Mouse (Mus musculus): Measurements from ENCODE around the gene Gm37240. TPM values are rescaled to one million over a fixed set of nuclear protein-coding genes. Genes with fewer than 3 reads are reported as not detected.

Gene Gm37240
- polyA plus RNA-seq, 1 experiment from 2014 or later: 0.82 TPM

DNA sequence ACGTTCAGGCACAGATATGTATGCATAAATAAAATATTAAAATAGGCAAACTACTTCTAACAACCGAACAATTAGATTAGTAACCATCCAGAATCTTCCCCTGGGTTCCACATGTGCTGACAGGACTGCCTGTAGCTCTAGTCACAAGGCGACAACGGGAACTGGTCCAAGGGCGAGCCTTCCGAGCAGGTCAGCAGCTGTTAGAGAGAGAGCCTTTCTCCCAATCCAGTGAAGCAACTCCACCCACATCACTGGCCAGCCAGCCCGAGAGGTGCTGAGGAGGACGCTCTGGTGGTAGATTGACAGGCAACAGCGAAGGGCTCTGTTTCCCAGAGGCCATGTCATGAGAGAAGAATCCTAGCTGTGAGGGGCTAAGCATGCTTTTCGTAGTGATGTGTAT lies 1178.8 kb downstream of the Gm37240 start:
- 83% methylated on average over 10 of the region's 10 CpGs for WGBS
- Histone ChIP-seq H3K9me3 (ENCODE audit: control insufficient read depth, low read length) (no peaks in the 10 kb centered on the region), H3K27me3 (ENCODE audit: control insufficient read depth, insufficient read depth, low read length) (no peaks in the 10 kb centered on the region), H3K27ac (ENCODE audit: low read depth, low read length) (no peak overlapping the region), H3K36me3 (ENCODE audit: control insufficient read depth, insufficient read depth, low read length) (no peaks in the 10 kb centered on the region), H3K4me1 (ENCODE audit: control insufficient read depth, insufficient read depth, low read length) (no peaks in the 10 kb centered on the region), H3K4me2 (ENCODE audit: low read depth) (no peak overlapping the region), H3K9ac (ENCODE audit: low read length) (no peak overlapping the region), H3K4me3 (ENCODE audit: low read depth, low read length) (no peak overlapping the region)
- ATAC-seq (ENCODE audit: insufficient read depth, low FRiP score, low TSS enrichment) (no peak), DNase-seq (ENCODE audit: low spot score) (no peak)

DNA sequence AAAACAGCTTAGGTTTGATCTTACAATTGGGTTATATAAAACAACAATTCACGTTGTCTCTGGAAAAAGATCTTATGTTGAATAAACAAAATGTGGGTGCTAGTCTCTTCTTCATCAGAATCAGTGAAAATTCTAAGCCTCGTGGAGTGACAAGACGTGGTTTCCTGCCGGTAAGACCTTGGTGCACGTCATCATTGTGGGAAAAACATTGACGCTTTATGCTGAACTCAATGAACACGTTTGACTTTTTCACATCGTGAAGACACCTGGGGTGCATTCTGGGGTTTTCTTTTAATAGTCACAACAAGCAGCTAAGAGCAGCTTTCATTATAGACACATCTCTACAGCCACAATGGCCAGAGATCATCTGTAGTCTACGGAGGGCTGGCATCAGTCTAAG lies 1182.1 kb downstream of the Gm37240 start:
- DNase-seq (ENCODE audit: low spot score): no peak
- H3K36me3 ChIP-seq (ENCODE audit: control insufficient read depth, insufficient read depth, low read length): no peaks in the 10 kb centered on the region
- no peaks in the 10 kb centered on the region for H3K9me3 ChIP-seq (ENCODE audit: control insufficient read depth, low read length)
- WGBS: 92% methylated on average over 9 of the region's 9 CpGs
- no peak for ATAC-seq (ENCODE audit: insufficient read depth, low FRiP score, low TSS enrichment)
- no peak overlapping the region for H3K4me2 ChIP-seq (ENCODE audit: low read depth)
- H3K27ac ChIP-seq (ENCODE audit: low read depth, low read length): no peak overlapping the region
- no peak overlapping the region for H3K4me3 ChIP-seq (ENCODE audit: low read depth, low read length)
- no peak overlapping the region for H3K9ac ChIP-seq (ENCODE audit: low read length)
- no peaks in the 10 kb centered on the region for H3K4me1 ChIP-seq (ENCODE audit: control insufficient read depth, insufficient read depth, low read length)
- no peaks in the 10 kb centered on the region for H3K27me3 ChIP-seq (ENCODE audit: control insufficient read depth, insufficient read depth, low read length)

DNA sequence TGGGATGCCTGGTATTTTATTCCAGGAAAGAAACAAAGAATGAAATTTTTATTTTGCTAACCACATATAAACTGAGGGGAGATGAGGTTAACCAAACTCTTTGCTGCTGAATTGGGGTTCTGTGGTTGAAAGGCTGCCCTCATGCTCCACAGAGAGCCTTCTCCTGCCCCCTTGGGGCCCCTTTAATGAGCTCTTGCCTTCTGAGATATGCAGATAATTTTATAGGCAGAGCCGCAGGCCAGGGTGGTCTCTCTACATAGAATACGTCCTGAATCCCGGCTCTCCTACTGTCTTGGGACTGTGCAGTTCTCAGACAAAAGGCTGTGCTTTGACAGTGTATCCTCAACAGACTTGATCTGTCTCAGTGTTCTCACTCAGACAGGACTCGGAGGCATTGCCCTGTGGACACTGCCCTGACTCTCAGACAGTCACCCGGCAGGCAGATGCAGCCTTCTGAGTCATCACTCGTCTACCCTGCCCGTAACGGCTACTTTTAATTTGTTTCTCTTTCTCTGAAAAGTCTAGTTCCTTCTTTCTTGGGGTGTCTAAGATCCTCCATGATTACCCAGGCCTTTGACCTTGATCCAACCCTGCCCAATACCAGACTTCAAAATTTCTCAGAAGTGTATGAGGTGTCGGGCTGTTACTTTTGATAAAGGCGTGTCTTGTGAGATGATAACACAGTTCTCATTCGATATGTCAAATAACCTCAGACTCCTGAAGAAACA lies 1184.1 kb downstream of the Gm37240 start:
- no peak for ATAC-seq (ENCODE audit: insufficient read depth, low FRiP score, low TSS enrichment)
- Histone ChIP-seq H3K4me3 (ENCODE audit: low read depth, low read length) (no peak overlapping the region), H3K9me3 (ENCODE audit: control insufficient read depth, low read length) (no peaks in the 10 kb centered on the region), H3K27ac (ENCODE audit: low read depth, low read length) (no peak overlapping the region), H3K9ac (ENCODE audit: low read length) (no peak overlapping the region), H3K4me1 (ENCODE audit: control insufficient read depth, insufficient read depth, low read length) (no peaks in the 10 kb centered on the region), H3K4me2 (ENCODE audit: low read depth) (no peak overlapping the region), H3K27me3 (ENCODE audit: control insufficient read depth, insufficient read depth, low read length) (no peaks in the 10 kb centered on the region), H3K36me3 (ENCODE audit: control insufficient read depth, insufficient read depth, low read length) (no peaks in the 10 kb centered on the region)
- DNase-seq (ENCODE audit: low spot score): no peak
- 88% methylated on average over 11 of the region's 11 CpGs for whole genome bisulfite sequencing

DNA sequence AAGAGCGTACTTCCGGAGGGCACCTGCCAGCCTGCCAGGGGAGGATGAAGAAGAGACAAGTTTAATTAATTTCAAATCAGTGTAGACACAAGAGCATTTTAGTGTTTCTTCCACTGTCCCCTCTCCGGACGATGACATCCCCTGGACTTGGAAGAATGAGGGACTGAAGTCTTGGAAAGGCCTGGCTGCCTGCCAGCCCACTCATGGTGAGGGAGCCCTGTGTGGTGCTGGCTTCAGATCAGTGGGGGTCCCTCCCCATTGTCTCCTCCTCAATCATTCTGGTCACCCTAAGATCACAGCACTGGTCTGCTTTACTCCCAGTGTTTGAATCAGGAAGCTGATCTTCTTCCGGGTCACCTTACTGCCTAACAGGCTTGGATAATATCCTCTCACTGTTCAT lies 1185.4 kb downstream of the Gm37240 start:
- Histone ChIP-seq H3K36me3 (ENCODE audit: control insufficient read depth, insufficient read depth, low read length) (no peaks in the 10 kb centered on the region), H3K27ac (ENCODE audit: low read depth, low read length) (no peak overlapping the region), H3K4me1 (ENCODE audit: control insufficient read depth, insufficient read depth, low read length) (no peaks in the 10 kb centered on the region), H3K4me3 (ENCODE audit: low read depth, low read length) (no peak overlapping the region), H3K4me2 (ENCODE audit: low read depth) (no peak overlapping the region), H3K9me3 (ENCODE audit: control insufficient read depth, low read length) (no peaks in the 10 kb centered on the region), H3K27me3 (ENCODE audit: control insufficient read depth, insufficient read depth, low read length) (no peaks in the 10 kb centered on the region), H3K9ac (ENCODE audit: low read length) (no peak overlapping the region)
- WGBS: 90% methylated on average over 5 of the region's 5 CpGs
- no peak for ATAC-seq (ENCODE audit: insufficient read depth, low FRiP score, low TSS enrichment)
- DNase-seq (ENCODE audit: low spot score): no peak

DNA sequence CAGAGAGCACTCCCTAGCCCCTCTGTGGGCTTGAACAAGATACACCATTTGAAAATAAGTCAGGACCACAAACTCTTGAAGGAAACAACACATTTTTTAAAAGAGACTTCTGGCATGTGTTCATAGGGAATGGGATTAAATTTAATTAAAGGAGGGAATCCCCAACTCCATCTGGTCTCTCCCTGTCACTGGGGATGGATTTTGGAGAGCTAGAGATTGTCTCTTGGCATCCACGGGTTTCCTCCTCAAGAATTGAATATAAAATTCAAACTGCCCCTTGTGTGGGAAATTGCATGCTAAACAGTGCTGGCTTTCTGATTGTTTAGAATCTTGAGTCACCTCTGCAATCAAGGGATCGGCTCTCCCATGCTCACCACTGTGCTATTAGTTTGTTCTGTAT lies 1185.8 kb downstream of the Gm37240 start:
- H3K4me1 ChIP-seq (ENCODE audit: control insufficient read depth, insufficient read depth, low read length): no peaks in the 10 kb centered on the region
- no peaks in the 10 kb centered on the region for H3K9me3 ChIP-seq (ENCODE audit: control insufficient read depth, low read length)
- H3K9ac ChIP-seq (ENCODE audit: low read length): no peak overlapping the region
- H3K4me3 ChIP-seq (ENCODE audit: low read depth, low read length): no peak overlapping the region
- H3K27ac ChIP-seq (ENCODE audit: low read depth, low read length): no peak overlapping the region
- H3K36me3 ChIP-seq (ENCODE audit: control insufficient read depth, insufficient read depth, low read length): no peaks in the 10 kb centered on the region
- no peak for DNase-seq (ENCODE audit: low spot score)
- no peaks in the 10 kb centered on the region for H3K27me3 ChIP-seq (ENCODE audit: control insufficient read depth, insufficient read depth, low read length)
- no peak overlapping the region for H3K4me2 ChIP-seq (ENCODE audit: low read depth)
- WGBS: 86% methylated on average over 2 of the region's 2 CpGs
- ATAC-seq (ENCODE audit: insufficient read depth, low FRiP score, low TSS enrichment): no peak

DNA sequence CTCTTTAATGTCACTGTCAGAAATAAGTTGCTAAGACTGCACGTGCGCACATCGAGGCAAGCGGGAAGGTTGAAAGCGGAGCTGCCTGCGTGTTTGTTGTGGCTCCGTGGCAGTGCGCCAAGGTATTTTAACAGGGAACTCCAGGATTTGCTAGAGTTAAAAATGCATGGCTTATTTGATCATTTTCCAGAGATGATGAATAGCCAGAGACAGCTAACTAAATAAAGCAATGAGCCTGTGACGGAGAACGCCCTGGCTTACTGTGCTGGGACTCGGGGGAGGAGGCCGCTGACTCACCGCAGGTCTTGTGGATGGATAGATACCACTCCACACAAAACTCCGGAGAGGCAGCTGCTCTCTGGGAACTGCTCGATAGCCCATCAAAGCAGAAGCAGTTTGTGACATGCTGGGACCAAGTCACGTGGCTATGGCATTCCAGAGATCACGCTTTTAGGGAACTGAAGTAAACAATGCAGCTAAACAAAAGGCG lies 1190.8 kb downstream of the Gm37240 start:
- Histone ChIP-seq H3K9me3 (ENCODE audit: control insufficient read depth, low read length) (no peaks in the 10 kb centered on the region), H3K27me3 (ENCODE audit: control insufficient read depth, insufficient read depth, low read length) (no peaks in the 10 kb centered on the region), H3K9ac (ENCODE audit: low read length) (no peak overlapping the region), H3K4me2 (ENCODE audit: low read depth) (no peak overlapping the region), H3K4me1 (ENCODE audit: control insufficient read depth, insufficient read depth, low read length) (no peaks in the 10 kb centered on the region), H3K27ac (ENCODE audit: low read depth, low read length) (no peak overlapping the region), H3K36me3 (ENCODE audit: control insufficient read depth, insufficient read depth, low read length) (no peaks in the 10 kb centered on the region), H3K4me3 (ENCODE audit: low read depth, low read length) (no peak overlapping the region)
- 58% methylated on average over 18 of the region's 18 CpGs for WGBS
- no peak for ATAC-seq (ENCODE audit: insufficient read depth, low FRiP score, low TSS enrichment)
- peak; percentile 22 for DNase-seq (ENCODE audit: low spot score)

DNA sequence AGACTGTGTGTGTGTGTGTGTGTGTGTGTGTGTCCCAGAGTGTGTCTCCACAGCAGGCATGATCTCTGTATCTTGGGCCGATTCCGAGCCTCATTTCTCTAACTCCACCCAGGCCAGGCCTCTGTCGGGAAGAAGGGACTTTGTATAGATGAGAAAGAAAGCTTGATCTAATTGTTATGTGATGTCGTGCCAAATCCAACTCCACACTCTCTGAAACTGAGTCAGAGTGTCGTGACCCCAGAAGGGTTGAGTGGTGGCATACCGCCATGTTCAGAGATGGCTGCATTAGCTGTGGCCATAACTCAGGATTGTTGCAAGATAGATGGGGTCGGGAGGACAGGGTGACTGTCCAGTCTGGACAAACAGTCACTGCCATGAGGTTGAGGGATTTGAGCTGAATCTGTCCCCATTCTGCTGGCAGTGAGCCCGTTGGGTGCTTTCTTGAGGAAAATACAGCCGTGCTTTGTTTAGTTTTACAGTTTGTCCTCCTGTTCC lies 1191.4 kb downstream of the Gm37240 start:
- no peak overlapping the region for H3K4me3 ChIP-seq (ENCODE audit: low read depth, low read length)
- no peaks in the 10 kb centered on the region for H3K9me3 ChIP-seq (ENCODE audit: control insufficient read depth, low read length)
- H3K9ac ChIP-seq (ENCODE audit: low read length): no peak overlapping the region
- WGBS: 79% methylated on average over 9 of the region's 9 CpGs
- no peak for DNase-seq (ENCODE audit: low spot score)
- no peaks in the 10 kb centered on the region for H3K36me3 ChIP-seq (ENCODE audit: control insufficient read depth, insufficient read depth, low read length)
- no peak overlapping the region for H3K4me2 ChIP-seq (ENCODE audit: low read depth)
- H3K27me3 ChIP-seq (ENCODE audit: control insufficient read depth, insufficient read depth, low read length): no peaks in the 10 kb centered on the region
- no peak overlapping the region for H3K27ac ChIP-seq (ENCODE audit: low read depth, low read length)
- no peaks in the 10 kb centered on the region for H3K4me1 ChIP-seq (ENCODE audit: control insufficient read depth, insufficient read depth, low read length)
- ATAC-seq (ENCODE audit: insufficient read depth, low FRiP score, low TSS enrichment): no peak

DNA sequence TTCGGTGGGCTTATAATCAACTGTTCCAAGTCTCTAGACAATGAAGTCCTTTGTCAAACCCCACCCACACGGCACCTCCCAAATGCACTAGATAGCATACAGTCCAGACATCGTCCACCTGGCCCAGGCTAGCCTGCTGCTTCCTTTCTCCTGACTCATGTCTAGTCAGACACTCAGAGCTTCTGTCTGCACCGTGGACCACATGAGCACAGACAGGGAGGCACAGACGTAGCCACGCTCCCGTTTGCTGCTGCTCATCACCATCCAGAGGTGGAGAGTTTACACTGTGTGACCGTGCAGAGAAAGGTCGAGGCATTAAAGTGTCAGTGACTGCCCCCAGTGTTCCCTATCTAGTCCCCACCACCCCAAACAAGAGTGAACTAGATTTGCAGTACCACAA lies 1191.9 kb downstream of the Gm37240 start:
- 67% methylated on average over 9 of the region's 9 CpGs for WGBS
- H3K4me3 ChIP-seq (ENCODE audit: low read depth, low read length): no peak overlapping the region
- ATAC-seq (ENCODE audit: insufficient read depth, low FRiP score, low TSS enrichment) (no peak), DNase-seq (ENCODE audit: low spot score) (no peak)
- no peaks in the 10 kb centered on the region for H3K36me3 ChIP-seq (ENCODE audit: control insufficient read depth, insufficient read depth, low read length)
- no peak overlapping the region for H3K27ac ChIP-seq (ENCODE audit: low read depth, low read length)
- no peak overlapping the region for H3K9ac ChIP-seq (ENCODE audit: low read length)
- no peaks in the 10 kb centered on the region for H3K4me1 ChIP-seq (ENCODE audit: control insufficient read depth, insufficient read depth, low read length)
- no peaks in the 10 kb centered on the region for H3K27me3 ChIP-seq (ENCODE audit: control insufficient read depth, insufficient read depth, low read length)
- H3K9me3 ChIP-seq (ENCODE audit: control insufficient read depth, low read length): no peaks in the 10 kb centered on the region
- H3K4me2 ChIP-seq (ENCODE audit: low read depth): no peak overlapping the region

DNA sequence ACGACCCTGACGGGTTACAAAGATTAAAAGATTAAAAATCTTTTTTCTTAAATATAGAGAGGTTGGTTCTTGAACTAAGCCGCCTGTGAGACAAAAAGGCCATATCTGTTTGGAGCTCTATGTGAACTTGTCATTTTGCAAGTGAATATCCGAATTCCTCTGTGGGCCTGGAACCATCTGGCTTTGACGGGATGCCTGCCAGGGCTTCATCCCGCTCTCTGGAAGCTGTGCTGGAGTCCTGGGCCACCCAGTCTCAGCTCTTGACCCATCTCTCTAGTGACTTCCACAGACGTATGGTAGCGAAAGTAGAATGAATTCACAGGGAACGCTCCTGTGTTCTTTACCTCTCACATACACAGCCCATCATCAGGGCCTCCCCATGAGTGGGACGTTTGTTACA lies 1193.4 kb downstream of the Gm37240 start:
- no peak for ATAC-seq (ENCODE audit: insufficient read depth, low FRiP score, low TSS enrichment)
- 81% methylated on average over 10 of the region's 10 CpGs for WGBS
- Histone ChIP-seq H3K9ac (ENCODE audit: low read length) (no peak overlapping the region), H3K4me3 (ENCODE audit: low read depth, low read length) (no peak overlapping the region), H3K4me1 (ENCODE audit: control insufficient read depth, insufficient read depth, low read length) (no peaks in the 10 kb centered on the region), H3K4me2 (ENCODE audit: low read depth) (no peak overlapping the region), H3K9me3 (ENCODE audit: control insufficient read depth, low read length) (no peaks in the 10 kb centered on the region), H3K27ac (ENCODE audit: low read depth, low read length) (no peak overlapping the region), H3K27me3 (ENCODE audit: control insufficient read depth, insufficient read depth, low read length) (no peaks in the 10 kb centered on the region), H3K36me3 (ENCODE audit: control insufficient read depth, insufficient read depth, low read length) (no peaks in the 10 kb centered on the region)
- no peak for DNase-seq (ENCODE audit: low spot score)

Measured in neural tube, embryonic 11.5 days (tissue).